Mouse (Mus musculus): ENCODE data around the gene Ctse. TPM values are rescaled to one million over a fixed set of nuclear protein-coding genes. Genes with fewer than 3 reads are reported as not detected.

Ctse gene
- total RNA-seq (2014; rRNA removed) (0.20 TPM in 1 of 2 replicates, not detected in the other), polyA plus RNA-seq (2012; rRNA removed) (0.11 and 15.8 TPM in 2 replicates)

GRCm38 (mm10) chr1:131637791-131638540 is at the start of gene Ctse:
TSS of gene Ctse (plus strand) at chr1:131638306.
- Histone ChIP-seq H3K36me3 (ENCODE audit: control insufficient read depth, insufficient read depth, low read length) (no peaks in the 10 kb centered on the region), H3K4me3 (ENCODE audit: insufficient read depth, low read depth, low read length) (no peak within 1 kb of the TSS), H3K4me1 (ENCODE audit: control insufficient read depth, insufficient read depth, low read length) (0 out of 2 replicates have a peak, but pooled peaks cover 2% of the 10 kb centered on the region), H3K9ac (ENCODE audit: low read depth, low read length) (no peak within 1 kb of the TSS), H3K27ac (replicated peaks; ENCODE audit: insufficient read depth, low read depth, low read length) (peak within 1 kb of the TSS; percentile 52), H3K27me3 (ENCODE audit: control insufficient read depth, insufficient read depth, low read length) (no peaks in the 10 kb centered on the region), H3K79me2 (ENCODE audit: control insufficient read depth, insufficient read depth, low read length) (no peaks in the 10 kb centered on the region)
- no peak for TF ChIP-seq POLR2A (IDR thresholded peaks at IDR 0.05; ENCODE audit: extremely low read depth, insufficient read depth, low read length)
- no peak for TF ChIP-seq CTCF (IDR thresholded peaks at IDR 0.05; ENCODE audit: low read depth, low read length)
- 8% methylated on average over 9 of the region's 9 CpGs for WGBS
- peak; percentile 72 for DNase-seq (ENCODE audit: extremely low read depth, low read depth, low spot score)

DNA sequence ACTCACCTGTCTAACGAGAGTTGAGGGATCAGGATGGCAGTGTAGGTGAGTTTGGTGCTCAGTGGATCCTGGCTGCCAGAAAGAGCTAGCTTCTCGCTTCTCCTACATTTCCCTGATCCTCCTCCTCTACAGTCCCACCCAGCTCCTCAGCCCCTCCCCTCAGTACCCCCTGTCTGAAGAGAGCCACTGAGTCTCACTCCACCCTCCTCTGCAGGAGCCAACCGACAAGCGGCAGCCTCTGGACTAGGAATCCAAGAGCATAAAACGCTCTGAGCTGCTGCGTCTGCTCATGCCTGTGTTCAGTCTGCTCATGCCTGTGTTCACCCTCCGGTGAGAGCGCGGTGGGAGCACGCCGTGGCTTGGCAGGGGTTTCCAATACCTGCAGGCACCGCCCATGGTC is 39.2 kb upstream of the Ctse start, which contains the start of gene Avpr1b:
Gene Avpr1b, plus strand, starts transcription at position 335 of the 400 bp plus-strand sequence.
- no peak for TF ChIP-seq CTCF (IDR thresholded peaks at IDR 0.05; ENCODE audit: low read depth, low read length)
- TF ChIP-seq POLR2A (IDR thresholded peaks at IDR 0.05; ENCODE audit: extremely low read depth, insufficient read depth, low read length): no peak
- no peak for DNase-seq (ENCODE audit: extremely low read depth, low read depth, low spot score)
- WGBS: 45% methylated on average over 12 of the region's 12 CpGs
- no peaks in the 10 kb centered on the region for H3K27me3 ChIP-seq (ENCODE audit: control insufficient read depth, insufficient read depth, low read length)
- no peak within 1 kb of the TSS for H3K4me3 ChIP-seq (ENCODE audit: insufficient read depth, low read depth, low read length)
- no peak within 1 kb of the TSS for H3K27ac ChIP-seq (replicated peaks; ENCODE audit: insufficient read depth, low read depth, low read length)
- no peak within 1 kb of the TSS for H3K9ac ChIP-seq (ENCODE audit: low read depth, low read length)
- no peaks in the 10 kb centered on the region for H3K4me1 ChIP-seq (ENCODE audit: control insufficient read depth, insufficient read depth, low read length)
- H3K36me3 ChIP-seq (ENCODE audit: control insufficient read depth, insufficient read depth, low read length): no peaks in the 10 kb centered on the region
- H3K79me2 ChIP-seq (ENCODE audit: control insufficient read depth, insufficient read depth, low read length): no peaks in the 10 kb centered on the region

- H3K4me1 ChIP-seq (ENCODE audit: control insufficient read depth, insufficient read depth, low read length): no peaks in the 10 kb centered on the region
- DNase-seq (ENCODE audit: extremely low read depth, low read depth, low spot score): peak; percentile 8
- H3K27ac ChIP-seq (replicated peaks; ENCODE audit: insufficient read depth, low read depth, low read length): no peak overlapping the region
- TF ChIP-seq CTCF (IDR thresholded peaks at IDR 0.05; ENCODE audit: low read depth, low read length) (peak; percentile 45), POLR2A (IDR thresholded peaks at IDR 0.05; ENCODE audit: extremely low read depth, insufficient read depth, low read length) (no peak)
- no peak overlapping the region for H3K9ac ChIP-seq (ENCODE audit: low read depth, low read length)
- no peaks in the 10 kb centered on the region for H3K79me2 ChIP-seq (ENCODE audit: control insufficient read depth, insufficient read depth, low read length)
- no peaks in the 10 kb centered on the region for H3K27me3 ChIP-seq (ENCODE audit: control insufficient read depth, insufficient read depth, low read length)
- no peaks in the 10 kb centered on the region for H3K36me3 ChIP-seq (ENCODE audit: control insufficient read depth, insufficient read depth, low read length)
- 36% methylated on average over 11 of the region's 11 CpGs for WGBS
- H3K4me3 ChIP-seq (ENCODE audit: insufficient read depth, low read depth, low read length): no peak overlapping the region
Observed at GRCm38 (mm10) chr1:131600314-131600713, 37.8 kb upstream of the Ctse start.

GRCm38 (mm10) chr1:131606719-131607118 is 31.4 kb upstream of the Ctse start:
- Histone ChIP-seq H3K36me3 (ENCODE audit: control insufficient read depth, insufficient read depth, low read length) (no peaks in the 10 kb centered on the region), H3K9ac (ENCODE audit: low read depth, low read length) (no peak overlapping the region), H3K79me2 (ENCODE audit: control insufficient read depth, insufficient read depth, low read length) (no peaks in the 10 kb centered on the region), H3K27ac (replicated peaks; ENCODE audit: insufficient read depth, low read depth, low read length) (no peak overlapping the region), H3K4me3 (ENCODE audit: insufficient read depth, low read depth, low read length) (no peak overlapping the region), H3K4me1 (ENCODE audit: control insufficient read depth, insufficient read depth, low read length) (no peaks in the 10 kb centered on the region), H3K27me3 (ENCODE audit: control insufficient read depth, insufficient read depth, low read length) (no peaks in the 10 kb centered on the region)
- no peak for DNase-seq (ENCODE audit: extremely low read depth, low read depth, low spot score)
- TF ChIP-seq POLR2A (IDR thresholded peaks at IDR 0.05; ENCODE audit: extremely low read depth, insufficient read depth, low read length) (no peak), CTCF (IDR thresholded peaks at IDR 0.05; ENCODE audit: low read depth, low read length) (no peak)
- 79% methylated on average over 2 of the region's 2 CpGs for WGBS

- no peak for TF ChIP-seq CTCF (IDR thresholded peaks at IDR 0.05; ENCODE audit: low read depth, low read length)
- no peak for TF ChIP-seq POLR2A (IDR thresholded peaks at IDR 0.05; ENCODE audit: extremely low read depth, insufficient read depth, low read length)
- 11% methylated on average over 4 of the region's 4 CpGs for WGBS
- no peaks in the 10 kb centered on the region for H3K79me2 ChIP-seq (ENCODE audit: control insufficient read depth, insufficient read depth, low read length)
- peak overlapping the region; percentile 84 for H3K27ac ChIP-seq (replicated peaks; ENCODE audit: insufficient read depth, low read depth, low read length)
- no peaks in the 10 kb centered on the region for H3K27me3 ChIP-seq (ENCODE audit: control insufficient read depth, insufficient read depth, low read length)
- no peaks in the 10 kb centered on the region for H3K36me3 ChIP-seq (ENCODE audit: control insufficient read depth, insufficient read depth, low read length)
- peaks cover 16% of the 10 kb centered on the region for H3K4me1 ChIP-seq (ENCODE audit: control insufficient read depth, insufficient read depth, low read length)
- DNase-seq (ENCODE audit: extremely low read depth, low read depth, low spot score): peak; percentile 85
- H3K4me3 ChIP-seq (ENCODE audit: insufficient read depth, low read depth, low read length): peak overlapping the region; percentile 19; the same call in 1 of the 2 replicates
- H3K9ac ChIP-seq (ENCODE audit: low read depth, low read length): peak overlapping the region; percentile 62
Observed at GRCm38 (mm10) chr1:131612556-131613155, 25.4 kb upstream of the Ctse start.
